20 mouse cellular contexts compared by ENCODE assay signal in the genomic region with DNA sequence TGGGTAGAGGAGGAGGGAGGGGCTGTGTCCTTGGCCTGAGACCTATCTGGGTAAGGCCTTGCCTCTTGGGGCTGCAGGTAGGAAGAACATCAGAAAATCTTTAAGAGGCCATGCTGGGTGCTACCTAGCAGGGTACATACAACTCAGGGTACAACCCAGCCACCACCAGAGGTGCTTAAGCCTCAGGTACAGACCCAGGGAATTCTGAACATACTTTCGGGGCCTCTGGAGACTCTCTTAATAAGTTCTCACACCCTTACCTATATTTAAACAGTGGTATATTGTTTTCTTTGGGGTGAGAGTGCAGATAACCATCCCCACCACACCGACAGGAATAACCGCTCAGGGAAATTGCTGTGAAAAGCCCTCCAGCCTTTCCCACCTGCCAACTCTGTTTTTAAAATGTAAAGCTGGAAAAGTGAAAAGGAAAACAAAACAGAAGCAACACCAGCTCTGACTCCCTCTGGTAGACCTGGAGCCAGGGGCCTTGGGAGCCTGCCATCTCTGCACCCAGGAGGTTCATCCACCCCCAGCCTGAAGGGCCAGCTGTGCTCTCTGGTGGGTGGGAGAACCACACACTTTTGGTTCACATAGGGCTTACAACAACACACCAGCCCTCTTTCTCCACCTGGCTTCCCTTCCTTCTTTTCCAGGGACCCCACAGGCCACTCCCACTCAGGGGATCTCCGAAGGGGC.
DNase-seq lines count a peak whose midpoint lies in the region; ATAC-seq and TF ChIP-seq lines count a peak whose summit lies in the region.
"Had no signal": no experiment of that assay in that cellular context is flagged by ENCODE, and none has a peak within 500 bp of the region (broad histone marks: within the 10 kb centered on the region; RNA-seq: fewer than 3 reads in every experiment).

No protein-coding gene starts in this region.

- peak overlapping the region; percentile 55 for H3K27ac ChIP-seq in embryonic facial prominence, embryonic 15.5 days (replicated peaks)
- no peak overlapping the region for H3K27ac ChIP-seq in embryonic facial prominence, embryonic 10.5 days (replicated peaks)
- H3K27ac ChIP-seq in limb, embryonic 12.5 days, result peak overlapping the region; percentile 64; the same call in 1 of the 2 replicates
- H3K27ac ChIP-seq in limb, embryonic 10.5 days, result no peak overlapping the region
- peak overlapping the region; percentile 65 for H3K27ac ChIP-seq in bone marrow, adult 2 months (ENCODE audit: control insufficient read depth, insufficient read depth, low read depth, low read length, poor library complexity)
- H3K27ac ChIP-seq: hindbrain, embryonic 13.5 days; intestine, embryonic 15.5 days; kidney, postnatal 0 days; neural tube, embryonic 13.5 days had no signal

- 0 out of 2 replicates have a peak, but pooled peaks have one; percentile 15 for ATAC-seq in embryonic facial prominence, embryonic 15.5 days (ENCODE audit: insufficient number of reproducible peaks, low FRiP score, low TSS enrichment, low read depth)
- ATAC-seq in limb, embryonic 12.5 days (ENCODE audit: insufficient number of reproducible peaks, insufficient read depth, low FRiP score, low TSS enrichment, low read depth), result no peak
- no peak for ATAC-seq in megakaryocyte-erythroid progenitor cell, adult 5-6 weeks (replicated peaks; ENCODE audit: low FRiP score, low TSS enrichment, poor library complexity, severe bottlenecking)
- ATAC-seq: CD4-positive, CD25-positive, alpha-beta regulatory T cell, adult 4 months; forebrain, postnatal 0 days; intestine, embryonic 15.5 days had no signal

- no peak overlapping the region for H3K4me3 ChIP-seq in embryonic facial prominence, embryonic 15.5 days (replicated peaks)
- H3K4me3 ChIP-seq in embryonic facial prominence, embryonic 10.5 days, result no peak overlapping the region
- no peak overlapping the region for H3K4me3 ChIP-seq in limb, embryonic 12.5 days (replicated peaks)
- no peak overlapping the region for H3K4me3 ChIP-seq in limb, embryonic 10.5 days
- H3K4me3 ChIP-seq in bone marrow, adult 2 months (replicated peaks; ENCODE audit: control insufficient read depth, low read depth, low read length), result no peak overlapping the region
- H3K4me3 ChIP-seq: hindbrain, embryonic 13.5 days; intestine, embryonic 15.5 days; neural tube, embryonic 13.5 days had no signal

- no peak for TF ChIP-seq POLR2A in bone marrow, adult 2 months (IDR thresholded peaks at IDR 0.05; ENCODE audit: borderline replicate concordance, control insufficient read depth, low read depth, low read length)

- no peak overlapping the region for H3K4me2 ChIP-seq in embryonic facial prominence, embryonic 15.5 days (replicated peaks)
- H3K4me2 ChIP-seq in limb, embryonic 12.5 days, result no peak overlapping the region
- H3K4me2 ChIP-seq: hindbrain, embryonic 13.5 days; intestine, embryonic 15.5 days; neural tube, embryonic 13.5 days had no signal

- peaks cover 22% of the 10 kb centered on the region for H3K36me3 ChIP-seq in embryonic facial prominence, embryonic 15.5 days
- H3K36me3 ChIP-seq in embryonic facial prominence, embryonic 10.5 days (replicated peaks), result peaks cover 92% of the 10 kb centered on the region
- H3K36me3 ChIP-seq in limb, embryonic 12.5 days, result peaks cover 83% of the 10 kb centered on the region
- peaks cover 99% of the 10 kb centered on the region for H3K36me3 ChIP-seq in limb, embryonic 10.5 days

- no peaks in the 10 kb centered on the region for H3K9me3 ChIP-seq in embryonic facial prominence, embryonic 15.5 days (replicated peaks)
- H3K9me3 ChIP-seq in embryonic facial prominence, embryonic 10.5 days, result no peaks in the 10 kb centered on the region
- H3K9me3 ChIP-seq in limb, embryonic 12.5 days, result no peaks in the 10 kb centered on the region
- H3K9me3 ChIP-seq in limb, embryonic 10.5 days (replicated peaks), result no peaks in the 10 kb centered on the region
- H3K9me3 ChIP-seq: G1E; hindbrain, embryonic 13.5 days; intestine, embryonic 15.5 days; neural tube, embryonic 13.5 days had no signal

- WGBS in embryonic facial prominence, embryonic 15.5 days, result 67% methylated on average over 4 of the region's 4 CpGs
- 94% methylated on average over 4 of the region's 4 CpGs for WGBS in embryonic facial prominence, embryonic 10.5 days
- 95% methylated on average over 4 of the region's 4 CpGs for WGBS in limb, embryonic 12.5 days
- WGBS in limb, embryonic 10.5 days, result 93% methylated on average over 4 of the region's 4 CpGs
- WGBS in bone marrow, adult 2 months, result 87% methylated on average over 4 of the region's 4 CpGs

- H3K27me3 ChIP-seq in embryonic facial prominence, embryonic 15.5 days, result no peaks in the 10 kb centered on the region
- no peaks in the 10 kb centered on the region for H3K27me3 ChIP-seq in embryonic facial prominence, embryonic 10.5 days (replicated peaks; ENCODE audit: low read depth, poor library complexity, severe bottlenecking)
- H3K27me3 ChIP-seq in limb, embryonic 12.5 days, result no peaks in the 10 kb centered on the region
- H3K27me3 ChIP-seq in limb, embryonic 10.5 days (ENCODE audit: low read depth, poor library complexity, severe bottlenecking), result no peaks in the 10 kb centered on the region
- H3K27me3 ChIP-seq: hindbrain, embryonic 13.5 days; intestine, embryonic 15.5 days; neural tube, embryonic 13.5 days had no signal

- no peak for DNase-seq in embryonic facial prominence, embryonic 10.5 days (ENCODE audit: low spot score)
- no peak for DNase-seq in limb, embryonic 10.5 days (ENCODE audit: low spot score)
- peak; percentile 59 for DNase-seq in lung, postnatal 25 days (ENCODE audit: low spot score)
- no peak for DNase-seq in right cerebral cortex, postnatal 25 days
- DNase-seq: cerebellum, postnatal 36 days; forebrain, postnatal 0 days; heart, postnatal 10 days; left cerebral cortex, postnatal 4 days; right cerebral cortex, postnatal 14 days; thymus, adult 18-20 months had no signal

- no peak overlapping the region for H3K9ac ChIP-seq in embryonic facial prominence, embryonic 15.5 days
- no peak overlapping the region for H3K9ac ChIP-seq in limb, embryonic 12.5 days (replicated peaks)
- H3K9ac ChIP-seq: forebrain, postnatal 0 days; hindbrain, embryonic 13.5 days; intestine, embryonic 15.5 days; neural tube, embryonic 13.5 days had no signal

- TF ChIP-seq CTCF in bone marrow, adult 2 months (IDR thresholded peaks at IDR 0.05; ENCODE audit: control insufficient read depth, insufficient read depth, low read length), result no peak

- peaks cover 59% of the 10 kb centered on the region for H3K4me1 ChIP-seq in embryonic facial prominence, embryonic 15.5 days
- H3K4me1 ChIP-seq in embryonic facial prominence, embryonic 10.5 days, result peaks cover 48% of the 10 kb centered on the region
- H3K4me1 ChIP-seq in limb, embryonic 12.5 days (replicated peaks), result peaks cover 56% of the 10 kb centered on the region
- peaks cover 46% of the 10 kb centered on the region for H3K4me1 ChIP-seq in limb, embryonic 10.5 days
- H3K4me1 ChIP-seq in bone marrow, adult 2 months (ENCODE audit: control insufficient read depth, insufficient read depth, low read length), result peaks cover 2% of the 10 kb centered on the region

Comparison
In these comparisons a context has a peak if more than half of its experiments do, and no peak if none do; other contexts are left out.
1. H3K27ac ChIP-seq: peak in embryonic facial prominence, embryonic 15.5 days (single experiment), limb, embryonic 12.5 days (single experiment) and bone marrow, adult 2 months (single experiment); none in embryonic facial prominence, embryonic 10.5 days (single experiment) and limb, embryonic 10.5 days (single experiment).